Mouse (Mus musculus) liver, postnatal 0 days (tissue): ENCODE data around the gene Map4k5. TPM values are rescaled to one million over a fixed set of nuclear protein-coding genes. Genes with fewer than 3 reads are reported as not detected.

Experiments used
- ATAC-seq: fragments of 200-750 bp; cut with Nextera tagmentation; 2 replicates; pipeline ENCODE4 v1.8.0; 2017; ENCODE audit warnings: mild to moderate bottlenecking, moderate library complexity
- DNase-seq: peaks from one replicate; pipeline ENCODE4 v3.0.0-alpha.2; 2016
- H3K27ac ChIP-seq: fragments of 300-500 bp; sonication (generic); 2 replicates; pipeline ENCODE4 v1.5.1; 2014; ENCODE audit warnings: antibody characterized with exemption, moderate library complexity, mild to moderate bottlenecking, low read depth
- H3K27me3 ChIP-seq: fragments of 300-500 bp; sonication (generic); 2 replicates; pipeline ENCODE4 v1.6.1; 2014; ENCODE audit warnings: low read length, control low read depth, mixed read lengths; ENCODE audit not compliant: insufficient read depth
- H3K36me3 ChIP-seq: fragments of 300-500 bp; sonication (generic); replicated peaks from 2 replicates; pipeline ENCODE4 v1.6.1; 2014; ENCODE audit warnings: mild to moderate bottlenecking, control low read depth, low read length, moderate library complexity, mixed read lengths; ENCODE audit not compliant: insufficient read depth
- H3K4me1 ChIP-seq: fragments of 300-500 bp; sonication (generic); 2 replicates; pipeline ENCODE4 v1.6.1; 2014; ENCODE audit warnings: antibody characterized with exemption, mild to moderate bottlenecking, control low read depth; ENCODE audit not compliant: insufficient read depth
- H3K4me2 ChIP-seq: fragments of 300-500 bp; sonication (generic); 2 replicates; pipeline ENCODE4 v1.6.1; 2014; ENCODE audit warnings: low read depth, mild to moderate bottlenecking, low read length, moderate library complexity, mixed read lengths
- H3K4me3 ChIP-seq: fragments of 300-500 bp; sonication (generic); 2 replicates; pipeline ENCODE4 v1.5.1; 2014; ENCODE audit warnings: low read depth, low read length
- H3K9ac ChIP-seq: fragments of 300-500 bp; sonication (generic); replicated peaks from 2 replicates; pipeline ENCODE4 v1.6.1; 2014; ENCODE audit warnings: mild to moderate bottlenecking, moderate library complexity
- H3K9me3 ChIP-seq: fragments of 300-500 bp; sonication (generic); 2 replicates; pipeline ENCODE4 v1.6.1; 2016; ENCODE audit warnings: mild to moderate bottlenecking, control low read depth, low read length, mixed read lengths
- CTCF ChIP-seq: sonication (generic); IDR thresholded peaks from 2 replicates; pipeline ENCODE4 v1.5.1; 2016; ENCODE audit warnings: antibody characterized with exemption, low read depth
- EP300 ChIP-seq: IDR thresholded peaks from 2 replicates; pipeline ENCODE4 v1.6.1; 2016; ENCODE audit warnings: antibody characterized with exemption, low read depth, mild to moderate bottlenecking
- WGBS: fragments of 180-500 bp; shearing (Covaris S2); extraction: QIAGEN DNeasy Blood & Tissue Kit; methylation state at CpG from one replicate; pipeline ENCODE4 v1.1.7; 2014; ENCODE audit not compliant: insufficient replicate concordance; 5-methylcytosine and 5-hydroxymethylcytosine counted together
- microRNA counts: library from miRNA; unstranded; fragments of <30 nt; microRNA quantifications from one replicate; lab custom pipeline; 2015
- microRNA-seq: library from miRNA; unstranded; fragments of <30 nt; microRNA quantifications from one replicate; pipeline ENCODE4, GENCODE M21; 2016
- polyA plus RNA-seq: library from polyadenylated mRNA; unstranded; fragments of >200 nt; fragmentation: Nextera tagmentation; extraction: Ambion mirVana; gene quantifications from 2 replicates; pipeline ENCODE4 v1.2.1, GENCODE M21; 2015

Map4k5 gene
- polyA plus RNA-seq, 1 experiment from 2014 or later, result 11.8 TPM

DNA sequence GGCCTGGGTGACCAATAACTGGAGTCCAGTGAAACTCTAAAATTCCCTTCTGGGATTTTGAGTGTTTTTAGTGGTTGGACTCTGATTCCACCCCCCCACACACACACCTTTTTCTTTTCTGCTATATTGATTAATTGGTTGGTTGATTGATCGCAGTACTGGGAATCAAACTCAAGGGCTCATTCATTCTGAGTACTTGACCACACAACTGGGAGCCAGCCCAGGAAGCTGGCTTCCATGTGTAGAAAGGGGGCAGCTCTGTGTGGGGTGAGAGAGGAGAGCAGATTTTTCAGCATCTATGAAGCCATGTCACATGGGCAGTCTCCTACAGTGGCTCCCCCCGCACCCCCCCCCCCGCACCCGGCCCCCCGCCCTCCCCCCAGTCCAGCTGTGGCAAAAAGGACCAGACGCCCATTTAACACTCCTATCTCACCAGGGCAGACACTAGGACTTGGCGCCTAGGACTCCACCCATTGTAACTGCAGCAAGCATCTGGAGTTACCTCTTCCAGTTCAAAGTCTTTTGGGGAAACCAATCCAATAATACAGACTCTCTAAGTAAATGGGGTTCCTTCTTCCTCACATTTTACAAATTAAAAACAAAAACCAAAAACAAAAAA, 133.6 kb downstream of the Map4k5 start:
- WGBS, result 22% methylated on average over 7 of the region's 7 CpGs
- no peaks in the 10 kb centered on the region for H3K36me3 ChIP-seq
- no peaks in the 10 kb centered on the region for H3K27me3 ChIP-seq
- peak overlapping the region; percentile 15; the same call in 1 of the 2 replicates for H3K4me3 ChIP-seq
- H3K9me3 ChIP-seq, result no peaks in the 10 kb centered on the region
- peak overlapping the region; percentile 64 for H3K9ac ChIP-seq
- H3K27ac ChIP-seq, result peak overlapping the region; percentile 99
- DNase-seq (peak; percentile 74), ATAC-seq (peak; percentile 71)
- peak; percentile 96 for TF ChIP-seq EP300
- TF ChIP-seq CTCF, result no peak
- peak overlapping the region; percentile 69 for H3K4me2 ChIP-seq
- H3K4me1 ChIP-seq, result peaks cover 22% of the 10 kb centered on the region; the same call in 1 of the 2 replicates

DNA sequence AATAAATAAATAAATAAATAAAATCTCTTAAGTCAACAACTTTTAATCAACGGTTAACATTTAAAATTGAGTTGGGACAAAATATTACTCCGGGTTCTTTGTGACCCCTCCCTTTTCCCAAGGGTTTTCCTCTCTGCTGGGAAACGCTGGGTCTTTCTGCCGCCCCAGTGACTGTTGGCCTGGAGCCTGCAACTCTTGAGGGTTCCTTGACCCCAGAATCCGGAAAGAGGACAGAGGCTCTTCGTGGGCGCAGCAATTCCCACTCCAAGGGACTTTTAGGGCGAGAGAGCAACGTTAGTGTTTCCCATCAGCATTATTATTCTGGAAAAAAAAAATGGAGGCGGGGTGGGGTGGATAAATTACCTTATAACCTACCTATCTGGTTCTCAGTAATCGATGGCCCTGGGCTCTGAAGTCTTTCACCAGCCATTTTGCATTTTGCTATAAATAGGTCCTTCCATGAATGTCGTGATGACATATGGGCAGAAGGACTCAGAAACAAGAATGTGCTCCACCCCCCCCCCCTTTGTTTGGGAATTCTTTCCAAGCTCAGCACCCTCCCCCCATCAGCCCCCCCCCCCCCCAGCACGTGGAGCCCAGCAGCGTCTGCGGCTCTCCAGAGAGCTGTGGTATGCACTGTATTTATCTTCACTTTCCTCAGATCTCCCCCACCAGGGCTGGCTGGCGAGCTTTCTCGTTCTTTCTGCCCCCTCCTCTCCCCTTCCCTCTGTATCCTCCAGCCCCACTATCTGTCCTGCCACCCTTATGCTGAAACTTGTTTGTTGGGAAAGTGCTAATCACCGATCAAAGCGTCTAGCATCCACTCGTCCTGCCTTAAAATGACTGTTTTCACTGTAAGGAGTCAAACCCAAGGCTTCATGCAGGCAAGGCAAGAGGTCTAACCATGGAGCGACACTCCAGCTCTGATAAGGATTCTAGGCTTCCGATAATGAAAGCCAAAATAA, 134.5 kb downstream of the Map4k5 start:
- Histone ChIP-seq H3K4me1 (peaks cover 28% of the 10 kb centered on the region), H3K36me3 (no peaks in the 10 kb centered on the region), H3K4me3 (peak overlapping the region; percentile 15), H3K9me3 (no peaks in the 10 kb centered on the region), H3K9ac (peak overlapping the region; percentile 61), H3K27ac (peak overlapping the region; percentile 99), H3K27me3 (no peaks in the 10 kb centered on the region), H3K4me2 (peak overlapping the region; percentile 69)
- ATAC-seq (no peak), DNase-seq (peak; percentile 54)
- no peak for TF ChIP-seq CTCF
- TF ChIP-seq EP300, result no peak
- 9% methylated on average over 21 of the region's 22 CpGs for WGBS

DNA sequence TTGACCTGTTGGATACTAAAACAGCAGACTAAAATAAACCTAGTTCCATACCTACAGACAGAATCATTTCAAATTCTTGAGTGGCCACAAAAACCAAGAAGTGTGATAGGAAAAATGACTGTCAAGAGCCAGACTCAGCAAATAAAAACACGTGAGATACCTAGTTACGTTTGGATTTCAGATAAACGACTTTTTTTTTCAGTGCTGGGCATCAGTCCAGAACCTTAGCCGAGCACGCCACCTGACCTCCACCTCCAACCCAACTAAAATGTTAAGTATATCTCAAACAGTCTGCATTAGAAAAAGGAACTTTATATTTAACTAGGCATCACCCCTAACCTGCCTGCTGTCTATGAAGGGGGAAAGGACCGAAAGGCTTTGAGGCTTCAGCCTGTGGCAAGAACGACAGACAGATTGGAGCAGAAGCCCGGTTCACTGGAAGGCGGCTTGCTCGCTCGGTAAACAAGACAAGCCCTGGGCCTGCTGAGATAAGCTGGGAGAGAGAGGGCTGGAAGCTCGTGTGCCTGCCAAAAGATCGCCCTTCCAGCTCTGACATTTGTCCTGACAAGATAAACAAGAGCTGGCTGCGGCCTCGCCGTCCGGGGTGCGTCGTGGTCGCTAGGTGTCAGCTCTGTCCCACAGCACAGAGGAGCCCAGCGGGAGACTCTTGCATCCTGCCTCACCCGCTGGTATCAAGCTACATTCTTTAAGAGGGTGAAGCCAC, 135.4 kb downstream of the Map4k5 start:
- peak; percentile 93 for DNase-seq
- Histone ChIP-seq H3K27me3 (no peaks in the 10 kb centered on the region), H3K4me3 (peak overlapping the region; percentile 24), H3K9ac (peak overlapping the region; percentile 61), H3K27ac (peak overlapping the region; percentile 99), H3K36me3 (no peaks in the 10 kb centered on the region), H3K4me1 (peaks cover 29% of the 10 kb centered on the region), H3K9me3 (no peaks in the 10 kb centered on the region), H3K4me2 (peak overlapping the region; percentile 69)
- TF ChIP-seq EP300 (peak; percentile 98), CTCF (peak; percentile 98)
- ATAC-seq, result peak; percentile 92
- WGBS, result 8% methylated on average over 22 of the region's 22 CpGs

DNA sequence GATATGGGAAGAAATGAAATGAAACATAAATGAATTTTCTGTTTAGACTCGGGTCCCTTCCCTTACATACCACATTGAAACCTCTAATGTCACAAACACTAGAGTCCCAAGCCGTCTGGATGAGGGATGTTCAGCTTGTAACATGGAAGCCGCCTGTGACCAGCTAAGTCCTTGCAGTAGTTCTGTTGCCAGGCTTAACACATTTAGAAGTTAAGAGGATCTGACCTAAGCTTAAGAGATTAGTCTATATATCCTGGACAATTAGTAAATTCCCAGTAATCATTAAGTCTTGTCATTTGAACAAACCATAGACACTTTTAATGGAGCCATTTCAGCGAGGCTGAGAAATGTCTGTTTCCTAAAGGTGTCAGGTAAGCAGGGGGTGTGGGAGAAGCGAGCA, 137.0 kb downstream of the Map4k5 start:
- Histone ChIP-seq H3K9me3 (no peaks in the 10 kb centered on the region), H3K27me3 (no peaks in the 10 kb centered on the region), H3K36me3 (no peaks in the 10 kb centered on the region), H3K27ac (peak overlapping the region; percentile 99), H3K4me2 (no peak overlapping the region), H3K4me3 (no peak overlapping the region), H3K4me1 (peaks cover 29% of the 10 kb centered on the region), H3K9ac (no peak overlapping the region)
- DNase-seq, result no peak
- no peak for TF ChIP-seq CTCF
- no peak for TF ChIP-seq EP300
- 79% methylated on average over 5 of the region's 5 CpGs for WGBS
- ATAC-seq, result no peak

DNA sequence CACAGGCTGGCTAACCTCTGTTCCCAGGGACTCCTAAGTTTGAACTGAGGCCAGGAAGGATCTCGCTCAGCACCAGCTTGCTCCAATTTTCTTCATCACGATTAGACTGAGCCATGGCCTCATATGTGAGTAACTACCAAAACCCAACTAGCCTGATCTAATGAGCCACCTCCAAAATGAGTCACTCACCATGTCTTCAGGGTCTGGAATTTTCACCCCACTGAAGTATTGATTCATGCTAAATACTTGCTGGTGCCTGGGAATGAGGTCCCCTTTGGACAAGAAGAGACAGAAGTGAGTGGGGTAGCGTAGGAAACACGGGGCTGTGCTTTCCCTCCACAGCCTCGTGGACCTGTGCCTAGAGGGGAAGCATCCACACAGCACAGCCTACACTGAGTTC, 139.1 kb downstream of the Map4k5 start:
- 77% methylated on average over 5 of the region's 5 CpGs for WGBS

More for the DNA sequence above, 139.1 kb downstream of the Map4k5 start:
- Histone ChIP-seq H3K27ac (peak overlapping the region; percentile 32; the same call in 1 of the 2 replicates), H3K36me3 (no peaks in the 10 kb centered on the region), H3K27me3 (no peaks in the 10 kb centered on the region), H3K9ac (no peak overlapping the region), H3K4me1 (peaks cover 24% of the 10 kb centered on the region), H3K4me2 (no peak overlapping the region), H3K9me3 (no peaks in the 10 kb centered on the region), H3K4me3 (no peak overlapping the region)
- DNase-seq (no peak), ATAC-seq (no peak)
- TF ChIP-seq CTCF, result no peak
- TF ChIP-seq EP300, result no peak

MicroRNAs encoded within 50 kb of the gene (microRNA counts, 519-probe panel; counts per million panel counts)
- not detected for microRNA mmu-miR-681 (lab: Ali Mortazavi, UCI)

Small RNA genes lying within 50 kb of the gene (microRNA-seq; reads per million reads assigned to microRNA genes)
- not detected for gene Mir681

Other genes starting within 250 kb of the Map4k5 start
- gene Sos2, start 211.3 kb downstream of the Map4k5 start, polyA plus RNA-seq, result 2.9 and 3.5 TPM in 2 replicates
- 10.4 and 10.5 TPM in 2 replicates for gene L2hgdh, start 168.3 kb downstream of the Map4k5 start, polyA plus RNA-seq
- 18.3 and 20.3 TPM in 2 replicates for gene Atp5s, start 168.2 kb downstream of the Map4k5 start, polyA plus RNA-seq
- gene Cdkl1, start 101.9 kb downstream of the Map4k5 start, polyA plus RNA-seq, result 1.8 and 2.2 TPM in 2 replicates
- gene Atl1, start 586 bp downstream of the Map4k5 start, polyA plus RNA-seq, result 1.0 and 1.1 TPM in 2 replicates
- gene Sav1, start 93.8 kb upstream of the Map4k5 start, polyA plus RNA-seq, result 3.4 and 3.6 TPM in 2 replicates
- gene Nin, start 220.5 kb upstream of the Map4k5 start, polyA plus RNA-seq, result 1.9 and 2.9 TPM in 2 replicates